Comparison of ENCODE assay signal across 14 mouse cellular contexts in the genomic region with DNA sequence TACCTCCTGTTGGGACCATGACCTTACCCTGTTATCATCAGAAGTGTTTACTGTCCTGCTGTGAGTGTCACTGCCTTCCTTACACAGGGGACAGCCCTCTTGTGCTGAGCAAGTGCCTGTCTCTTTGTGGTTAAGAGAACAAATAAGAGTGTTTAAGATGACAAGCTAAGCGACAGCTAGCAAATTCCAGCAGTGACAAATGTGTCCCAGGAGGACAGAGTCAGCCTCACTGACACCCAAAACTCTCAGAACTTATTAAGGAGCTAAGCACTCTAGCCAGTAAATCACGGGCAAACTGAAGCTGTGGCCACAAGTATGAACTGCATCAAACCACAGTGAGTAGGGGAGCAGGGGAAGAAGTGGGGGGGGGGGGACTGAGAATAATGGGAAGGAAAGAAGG. TPM values are rescaled to one million over a fixed set of nuclear protein-coding genes. Genes with fewer than 3 reads are reported as not detected.
DNase-seq lines count a peak whose midpoint lies in the region; ATAC-seq lines count a peak whose summit lies in the region.
"Had no signal": no experiment of that assay in that cellular context is flagged by ENCODE, and none has a peak within 500 bp of the region (broad histone marks: within the 10 kb centered on the region; RNA-seq: fewer than 3 reads in every experiment).

No protein-coding gene starts in this region.

- no peak overlapping the region for H3K9ac ChIP-seq in hindbrain, embryonic 13.5 days
- H3K9ac ChIP-seq in hindbrain, embryonic 11.5 days (ENCODE audit: low read depth, low read length) = no peak overlapping the region
- 0 out of 2 replicates have a peak overlapping the region, but pooled peaks have one; percentile 26 for H3K9ac ChIP-seq in embryonic facial prominence, embryonic 11.5 days (replicated peaks; ENCODE audit: low read length)
- H3K9ac ChIP-seq: liver, embryonic 15.5 days had no signal

- H3K27me3 ChIP-seq in hindbrain, embryonic 13.5 days = 0 out of 2 replicates have a peak, but pooled peaks cover 3% of the 10 kb centered on the region
- H3K27me3 ChIP-seq in hindbrain, embryonic 11.5 days (ENCODE audit: control insufficient read depth, insufficient read depth, low read length) = no peaks in the 10 kb centered on the region
- no peaks in the 10 kb centered on the region for H3K27me3 ChIP-seq in embryonic facial prominence, embryonic 11.5 days (ENCODE audit: control insufficient read depth, insufficient read depth, low read length)
- no peaks in the 10 kb centered on the region for H3K27me3 ChIP-seq in limb, embryonic 10.5 days (ENCODE audit: low read depth, poor library complexity, severe bottlenecking)
- H3K27me3 ChIP-seq: liver, embryonic 15.5 days had no signal

- H3K36me3 ChIP-seq in hindbrain, embryonic 13.5 days = no peaks in the 10 kb centered on the region
- H3K36me3 ChIP-seq in hindbrain, embryonic 11.5 days (ENCODE audit: control insufficient read depth, insufficient read depth, low read length) = no peaks in the 10 kb centered on the region
- H3K36me3 ChIP-seq in embryonic facial prominence, embryonic 11.5 days (replicated peaks; ENCODE audit: control insufficient read depth, insufficient read depth, low read depth, low read length) = no peaks in the 10 kb centered on the region
- H3K36me3 ChIP-seq in limb, embryonic 10.5 days = no peaks in the 10 kb centered on the region
- H3K36me3 ChIP-seq: liver, embryonic 15.5 days had no signal

- 35% methylated on average over 2 of the region's 2 CpGs for WGBS in hindbrain, embryonic 13.5 days
- WGBS in hindbrain, embryonic 11.5 days = 35% methylated on average over 2 of the region's 2 CpGs
- 23% methylated on average over 2 of the region's 2 CpGs for WGBS in embryonic facial prominence, embryonic 11.5 days
- WGBS in limb, embryonic 10.5 days = 20% methylated on average over 2 of the region's 2 CpGs

- no peak for DNase-seq in hindbrain, embryonic 11.5 days (ENCODE audit: low spot score)
- DNase-seq in embryonic facial prominence, embryonic 11.5 days (ENCODE audit: low spot score) = no peak
- peak; percentile 35 for DNase-seq in limb, embryonic 10.5 days (ENCODE audit: low spot score)
- no peak for DNase-seq in right cerebral cortex, postnatal 14 days
- no peak for DNase-seq in spleen, postnatal 4 days (ENCODE audit: low spot score in 2 of 2)
- DNase-seq: cerebellum, adult 2 months; heart, postnatal 36 days; layer of hippocampus, postnatal 36 days; lung, postnatal 4 days; right cerebral cortex, adult 18-20 months had no signal

- H3K4me1 ChIP-seq in hindbrain, embryonic 13.5 days (replicated peaks) = peaks cover 26% of the 10 kb centered on the region
- H3K4me1 ChIP-seq in hindbrain, embryonic 11.5 days (replicated peaks; ENCODE audit: control insufficient read depth, insufficient read depth, low read length) = no peaks in the 10 kb centered on the region
- no peaks in the 10 kb centered on the region for H3K4me1 ChIP-seq in embryonic facial prominence, embryonic 11.5 days (ENCODE audit: control insufficient read depth, insufficient read depth, low read length)
- H3K4me1 ChIP-seq in limb, embryonic 10.5 days = peaks cover 50% of the 10 kb centered on the region

- no peak overlapping the region for H3K4me2 ChIP-seq in hindbrain, embryonic 13.5 days
- no peak overlapping the region for H3K4me2 ChIP-seq in hindbrain, embryonic 11.5 days (replicated peaks; ENCODE audit: low read depth, low read length)
- no peak overlapping the region for H3K4me2 ChIP-seq in embryonic facial prominence, embryonic 11.5 days (ENCODE audit: low read depth, low read length)
- H3K4me2 ChIP-seq: liver, embryonic 15.5 days had no signal

- 0 out of 2 replicates have a peak overlapping the region, but pooled peaks have one; percentile 1 for H3K27ac ChIP-seq in hindbrain, embryonic 13.5 days
- no peak overlapping the region for H3K27ac ChIP-seq in hindbrain, embryonic 11.5 days (ENCODE audit: low read depth, low read length)
- peak overlapping the region; percentile 74 for H3K27ac ChIP-seq in embryonic facial prominence, embryonic 11.5 days (replicated peaks; ENCODE audit: low read depth, low read length)
- H3K27ac ChIP-seq in limb, embryonic 10.5 days = peak overlapping the region; percentile 80
- H3K27ac ChIP-seq: liver, embryonic 15.5 days had no signal

- no peak overlapping the region for H3K4me3 ChIP-seq in hindbrain, embryonic 13.5 days
- no peak overlapping the region for H3K4me3 ChIP-seq in hindbrain, embryonic 11.5 days (ENCODE audit: low read depth, low read length)
- H3K4me3 ChIP-seq in embryonic facial prominence, embryonic 11.5 days (ENCODE audit: low read depth, low read length) = no peak overlapping the region
- H3K4me3 ChIP-seq in limb, embryonic 10.5 days = no peak overlapping the region; the same call in 1 of the 2 replicates
- H3K4me3 ChIP-seq: erythroblast, embryonic 14.5 days; liver, embryonic 15.5 days had no signal

- no peaks in the 10 kb centered on the region for H3K9me3 ChIP-seq in hindbrain, embryonic 13.5 days
- no peaks in the 10 kb centered on the region for H3K9me3 ChIP-seq in hindbrain, embryonic 11.5 days (ENCODE audit: control insufficient read depth, low read length)
- H3K9me3 ChIP-seq in embryonic facial prominence, embryonic 11.5 days (replicated peaks; ENCODE audit: control insufficient read depth, low read length) = no peaks in the 10 kb centered on the region
- H3K9me3 ChIP-seq in limb, embryonic 10.5 days (replicated peaks) = no peaks in the 10 kb centered on the region
- H3K9me3 ChIP-seq: liver, embryonic 15.5 days had no signal

- no peak for ATAC-seq in hindbrain, embryonic 13.5 days (ENCODE audit: low FRiP score)
- ATAC-seq in hindbrain, embryonic 11.5 days (ENCODE audit: low FRiP score) = no peak
- ATAC-seq in embryonic facial prominence, embryonic 11.5 days (replicated peaks; ENCODE audit: insufficient number of reproducible peaks, low FRiP score, low TSS enrichment, low read depth) = no peak
- 0 out of 2 replicates have a peak, but pooled peaks have one; percentile 17 for ATAC-seq in granulocyte monocyte progenitor cell, adult 5-6 weeks (replicated peaks; ENCODE audit: poor library complexity, severe bottlenecking)

RNA-seq across cellular contexts. Expression of a gene that starts 17.6 kb away (rescaled TPM):
- not detected in 2 replicates for polyA plus RNA-seq in hindbrain, embryonic 13.5 days (2015; fragmentation: Nextera tagmentation; extraction: Ambion mirVana)
- not detected in 2 replicates for polyA plus RNA-seq in hindbrain, embryonic 11.5 days (2014; fragmentation: Nextera tagmentation; extraction: Ambion mirVana)
- 0.20 TPM in 1 of 2 replicates, not detected in the other for polyA plus RNA-seq in embryonic facial prominence, embryonic 11.5 days (2014; fragmentation: Nextera tagmentation; extraction: Ambion mirVana)
- total RNA-seq in granulocyte monocyte progenitor cell, adult 5-6 weeks (2014; fragmentation: Nextera tagmentation) = not detected in 2 replicates
- not detected in 2 replicates for total RNA-seq in granulocyte monocyte progenitor cell, adult 5-6 weeks (2017)
- not detected in 2 replicates for polyA plus RNA-seq in limb, embryonic 10.5 days (2016; fragmentation: Nextera tagmentation; extraction: Ambion mirVana)
- total RNA-seq: heart, postnatal 36 days; layer of hippocampus, postnatal 36 days had no signal
- polyA plus RNA-seq: cerebellum, adult 2 months; erythroblast, embryonic 14.5 days; liver, embryonic 15.5 days had no signal

RNA-seq across cellular contexts. Expression of a gene that starts 24.0 kb away (rescaled TPM):
- polyA plus RNA-seq in hindbrain, embryonic 13.5 days (2015; fragmentation: Nextera tagmentation; extraction: Ambion mirVana) = not detected in 2 replicates
- polyA plus RNA-seq in hindbrain, embryonic 11.5 days (2014; fragmentation: Nextera tagmentation; extraction: Ambion mirVana) = not detected in 2 replicates
- not detected in 2 replicates for polyA plus RNA-seq in embryonic facial prominence, embryonic 11.5 days (2014; fragmentation: Nextera tagmentation; extraction: Ambion mirVana)
- total RNA-seq in granulocyte monocyte progenitor cell, adult 5-6 weeks (2014; fragmentation: Nextera tagmentation) = not detected in 2 replicates
- total RNA-seq in granulocyte monocyte progenitor cell, adult 5-6 weeks (2017) = not detected in 2 replicates
- not detected in 2 replicates for polyA plus RNA-seq in limb, embryonic 10.5 days (2016; fragmentation: Nextera tagmentation; extraction: Ambion mirVana)
- total RNA-seq: heart, postnatal 36 days; layer of hippocampus, postnatal 36 days had no signal
- polyA plus RNA-seq: cerebellum, adult 2 months; erythroblast, embryonic 14.5 days; liver, embryonic 15.5 days had no signal

RNA-seq across cellular contexts. Expression of a gene that starts 46.7 kb away (rescaled TPM):
- polyA plus RNA-seq in hindbrain, embryonic 13.5 days (2015; fragmentation: Nextera tagmentation; extraction: Ambion mirVana) = not detected in 2 replicates
- not detected in 2 replicates for polyA plus RNA-seq in hindbrain, embryonic 11.5 days (2014; fragmentation: Nextera tagmentation; extraction: Ambion mirVana)
- not detected in 2 replicates for polyA plus RNA-seq in embryonic facial prominence, embryonic 11.5 days (2014; fragmentation: Nextera tagmentation; extraction: Ambion mirVana)
- total RNA-seq in granulocyte monocyte progenitor cell, adult 5-6 weeks (2014; fragmentation: Nextera tagmentation) = not detected in 2 replicates
- total RNA-seq in granulocyte monocyte progenitor cell, adult 5-6 weeks (2017) = not detected in 2 replicates
- not detected in 2 replicates for polyA plus RNA-seq in limb, embryonic 10.5 days (2016; fragmentation: Nextera tagmentation; extraction: Ambion mirVana)
- total RNA-seq: heart, postnatal 36 days; layer of hippocampus, postnatal 36 days had no signal
- polyA plus RNA-seq: cerebellum, adult 2 months; erythroblast, embryonic 14.5 days; liver, embryonic 15.5 days had no signal

RNA-seq across cellular contexts. Expression of a gene that starts 52.6 kb away (rescaled TPM):
- 2.3 and 2.6 TPM in 2 replicates for polyA plus RNA-seq in hindbrain, embryonic 13.5 days (2015; fragmentation: Nextera tagmentation; extraction: Ambion mirVana)
- polyA plus RNA-seq in hindbrain, embryonic 11.5 days (2014; fragmentation: Nextera tagmentation; extraction: Ambion mirVana) = 0.39 and 0.47 TPM in 2 replicates
- polyA plus RNA-seq in embryonic facial prominence, embryonic 11.5 days (2014; fragmentation: Nextera tagmentation; extraction: Ambion mirVana) = 0.97 and 1.9 TPM in 2 replicates
- 1.5 TPM in 1 of 2 replicates, not detected in the other for total RNA-seq in granulocyte monocyte progenitor cell, adult 5-6 weeks (2014; fragmentation: Nextera tagmentation)
- total RNA-seq in granulocyte monocyte progenitor cell, adult 5-6 weeks (2017) = not detected in 2 replicates
- polyA plus RNA-seq in limb, embryonic 10.5 days (2016; fragmentation: Nextera tagmentation; extraction: Ambion mirVana) = 0.53 and 0.73 TPM in 2 replicates
